Mouse (Mus musculus) brain, embryonic 14.5 days (tissue): Measurements from ENCODE around the gene Atp2c2. TPM values are rescaled to one million over a fixed set of nuclear protein-coding genes. Genes with fewer than 3 reads are reported as not detected.
A peak's percentile ranks its signal among the peaks of the same experiment; 100 is the strongest.

ENCODE experiments used
- DNase-seq: peaks from one replicate; pipeline ENCODE4 v3.0.0-alpha.2; 2011; ENCODE audit warnings: low read depth
- CTCF ChIP-seq: fragments of 200-500 bp; IDR thresholded peaks from 2 replicates; pipeline ENCODE4 v1.5.1; 2012; ENCODE audit warnings: inconsistent platforms, mild to moderate bottlenecking, moderate library complexity, borderline replicate concordance; ENCODE audit not compliant: insufficient read depth, insufficient read length; ENCODE audit errors: extremely low read depth
- POLR2A ChIP-seq: fragments of 200-500 bp; IDR thresholded peaks from 2 replicates; pipeline ENCODE4 v1.6.1; 2012; ENCODE audit warnings: mild to moderate bottlenecking, inconsistent platforms, borderline replicate concordance; ENCODE audit not compliant: poor library complexity, insufficient read depth, insufficient read length, severe bottlenecking; ENCODE audit errors: extremely low read depth
- polyA plus RNA-seq: library from polyadenylated mRNA; depleted of rRNA; stranded (reverse); fragments of >200 nt; gene quantifications from 2 replicates; pipeline ENCODE4 v1.2.3, GENCODE M21; 2012

Gene Atp2c2
- polyA plus RNA-seq, 1 experiment = 0.38 TPM

- TF ChIP-seq POLR2A = no peak
- TF ChIP-seq CTCF = no peak
- DNase-seq = no peak
These were observed 13.6 kb downstream of the Atp2c2 start for GRCm38 (mm10) chr8:119713421-119713820.

- no peak for DNase-seq
- no peak for TF ChIP-seq POLR2A
These were observed 15.4 kb downstream of the Atp2c2 start for GRCm38 (mm10) chr8:119715221-119715620.

- DNase-seq = no peak
- no peak for TF ChIP-seq CTCF
- no peak for TF ChIP-seq POLR2A
These were observed 17.0 kb downstream of the Atp2c2 start for GRCm38 (mm10) chr8:119716730-119717299.

GRCm38 (mm10) chr8:119717765-119718164, 18.0 kb downstream of the Atp2c2 start:
- no peak for DNase-seq
- peak; percentile 62 for TF ChIP-seq CTCF
- TF ChIP-seq POLR2A = no peak

- TF ChIP-seq POLR2A (no peak), CTCF (no peak)
- DNase-seq = no peak
These were observed 19.2 kb downstream of the Atp2c2 start for GRCm38 (mm10) chr8:119719011-119719501.

GRCm38 (mm10) chr8:119722348-119722747, 22.5 kb downstream of the Atp2c2 start:
- no peak for DNase-seq
- TF ChIP-seq POLR2A (no peak), CTCF (no peak)

GRCm38 (mm10) chr8:119723676-119724075, 23.9 kb downstream of the Atp2c2 start:
- no peak for DNase-seq
- TF ChIP-seq POLR2A (no peak), CTCF (no peak)

GRCm38 (mm10) chr8:119724596-119724995, 24.8 kb downstream of the Atp2c2 start:
- TF ChIP-seq POLR2A (no peak), CTCF (no peak)

GRCm38 (mm10) chr8:119727093-119727492, 27.3 kb downstream of the Atp2c2 start:
- no peak for DNase-seq
- TF ChIP-seq POLR2A = no peak

More at GRCm38 (mm10) chr8:119724596-119724995, 24.8 kb downstream of the Atp2c2 start:
- DNase-seq = no peak

GRCm38 (mm10) chr8:119728351-119728895, 28.6 kb downstream of the Atp2c2 start:
- TF ChIP-seq POLR2A (no peak), CTCF (no peak)
- DNase-seq = no peak

- TF ChIP-seq CTCF (no peak), POLR2A (no peak)
- DNase-seq = no peak
These were observed 32.3 kb downstream of the Atp2c2 start for GRCm38 (mm10) chr8:119732072-119732471.

GRCm38 (mm10) chr8:119736348-119736917, 36.6 kb downstream of the Atp2c2 start:
- no peak for TF ChIP-seq POLR2A
- no peak for TF ChIP-seq CTCF
- DNase-seq = no peak
